Mouse (Mus musculus) bone marrow macrophage, adult 2 months (primary cell): ENCODE results near the gene Ephb2. TPM values are rescaled to one million over a fixed set of nuclear protein-coding genes. Genes with fewer than 3 reads are reported as not detected.

ENCODE experiments used
- H3K27ac ChIP-seq: 2 replicates; pipeline ENCODE4 v1.5.1; 2012; ENCODE audit warnings: low read depth, low read length; ENCODE audit not compliant: insufficient read depth
- H3K4me1 ChIP-seq: 2 replicates; pipeline ENCODE4 v1.6.1; 2012; ENCODE audit warnings: low read length; ENCODE audit not compliant: control insufficient read depth, insufficient read depth
- H3K4me3 ChIP-seq: 2 replicates; pipeline ENCODE4 v1.5.1; 2012; ENCODE audit warnings: mild to moderate bottlenecking, low read length, moderate library complexity; ENCODE audit not compliant: insufficient read depth
- CTCF ChIP-seq: IDR thresholded peaks from 2 replicates; pipeline ENCODE4 v1.5.1; 2012; ENCODE audit warnings: low read depth, mild to moderate bottlenecking, low read length, moderate library complexity
- POLR2A ChIP-seq: IDR thresholded peaks from 2 replicates; pipeline ENCODE4 v1.6.1; 2012; ENCODE audit warnings: mild to moderate bottlenecking, low read depth, low read length, borderline replicate concordance
- polyA plus RNA-seq: library from polyadenylated mRNA; stranded (reverse); fragments of >200 nt; gene quantifications from 2 replicates; pipeline ENCODE4 v1.2.4, GENCODE M21; 2012; ENCODE audit not compliant: missing spikeins, insufficient read depth, insufficient read length

The Ephb2 gene
- polyA plus RNA-seq, 1 experiment = not detected

- Histone ChIP-seq H3K27ac (no peak overlapping the region), H3K4me1 (no peaks in the 10 kb centered on the region), H3K4me3 (no peak overlapping the region)
- TF ChIP-seq CTCF (no peak), POLR2A (no peak)
Observed at GRCm38 (mm10) chr4:136862411-136862810, 26.6 kb upstream of the Ephb2 start.

GRCm38 (mm10) chr4:136861806-136862205 is 26.0 kb upstream of the Ephb2 start:
- Histone ChIP-seq H3K27ac (no peak overlapping the region), H3K4me1 (no peaks in the 10 kb centered on the region), H3K4me3 (no peak overlapping the region)
- TF ChIP-seq CTCF (no peak), POLR2A (no peak)

- H3K27ac ChIP-seq = no peak overlapping the region
- no peaks in the 10 kb centered on the region for H3K4me1 ChIP-seq
- TF ChIP-seq POLR2A (no peak), CTCF (peak; percentile 26; the same call in 1 of the 2 replicates)
- H3K4me3 ChIP-seq = no peak overlapping the region
Observed at GRCm38 (mm10) chr4:136860022-136860421, 24.2 kb upstream of the Ephb2 start.

DNA sequence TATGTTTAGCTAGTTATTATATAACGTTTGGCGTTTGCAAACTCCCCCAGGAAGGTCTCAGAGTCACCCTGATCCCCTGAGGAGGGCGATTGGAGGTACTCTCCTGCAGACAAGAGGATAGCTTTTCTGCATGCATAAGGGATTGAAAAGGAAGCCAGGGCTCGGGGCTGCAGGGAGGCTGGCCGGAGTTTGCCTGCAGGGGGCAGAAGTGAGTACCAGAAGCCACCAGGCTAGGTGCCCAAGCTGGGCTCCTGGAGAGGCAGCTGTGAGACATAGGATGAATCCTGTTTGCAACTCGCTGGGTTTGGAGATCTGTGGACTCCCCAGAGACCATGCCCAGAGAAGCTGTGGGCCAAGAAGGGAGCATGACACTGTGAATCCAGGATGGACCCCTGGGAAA is 19.3 kb upstream of the Ephb2 start:
- no peaks in the 10 kb centered on the region for H3K4me1 ChIP-seq
- no peak overlapping the region for H3K4me3 ChIP-seq
- TF ChIP-seq CTCF (0 out of 2 replicates have a peak, but pooled peaks have one; percentile 11), POLR2A (no peak)
- H3K27ac ChIP-seq = no peak overlapping the region

GRCm38 (mm10) chr4:136852989-136853388 is 17.2 kb upstream of the Ephb2 start:
- Histone ChIP-seq H3K27ac (no peak overlapping the region), H3K4me3 (no peak overlapping the region), H3K4me1 (no peaks in the 10 kb centered on the region)
- TF ChIP-seq POLR2A (no peak), CTCF (no peak)

DNA sequence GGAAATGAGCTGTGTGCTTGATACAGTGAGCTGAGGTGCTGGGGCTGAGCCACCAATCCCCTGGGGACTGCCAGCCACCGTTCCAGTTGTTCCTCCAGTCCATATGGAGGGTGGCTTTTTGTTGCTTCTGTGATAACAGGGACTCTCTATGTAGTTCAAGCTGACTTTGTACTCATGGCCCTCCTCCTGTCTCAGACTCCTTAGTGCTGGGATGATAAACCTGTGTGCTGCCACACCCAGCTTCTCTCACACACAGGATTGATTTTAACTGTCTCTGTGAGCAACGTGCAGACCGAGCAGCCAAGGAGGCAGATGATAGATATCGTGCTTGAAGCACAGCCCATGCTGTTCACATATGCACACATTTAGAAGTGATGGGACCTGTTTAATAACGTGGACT is 16.3 kb upstream of the Ephb2 start:
- Histone ChIP-seq H3K4me3 (no peak overlapping the region), H3K27ac (no peak overlapping the region), H3K4me1 (no peaks in the 10 kb centered on the region)
- no peak for TF ChIP-seq POLR2A

DNA sequence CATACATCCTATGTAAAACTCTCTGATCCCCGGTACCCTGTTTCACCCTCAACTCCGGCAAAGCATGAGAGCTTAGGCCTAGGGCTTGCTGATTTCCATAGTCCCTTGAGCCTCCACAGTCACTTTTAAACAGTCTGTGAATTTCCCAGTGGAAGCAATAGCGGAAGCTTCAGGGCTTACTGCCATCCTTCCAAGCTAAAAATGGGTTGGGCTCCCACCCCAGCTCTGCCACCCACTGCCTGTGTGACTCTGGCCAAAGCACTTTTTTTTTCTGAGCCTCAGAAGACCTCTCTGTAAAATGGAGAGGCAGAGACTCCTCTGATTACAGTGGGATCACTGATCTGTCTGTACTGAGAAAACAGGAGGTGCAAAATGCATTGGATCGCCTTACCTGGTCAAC is 12.8 kb upstream of the Ephb2 start:
- TF ChIP-seq CTCF (no peak), POLR2A (no peak)
- H3K4me1 ChIP-seq = no peaks in the 10 kb centered on the region
- H3K27ac ChIP-seq = no peak overlapping the region
- no peak overlapping the region for H3K4me3 ChIP-seq

DNA sequence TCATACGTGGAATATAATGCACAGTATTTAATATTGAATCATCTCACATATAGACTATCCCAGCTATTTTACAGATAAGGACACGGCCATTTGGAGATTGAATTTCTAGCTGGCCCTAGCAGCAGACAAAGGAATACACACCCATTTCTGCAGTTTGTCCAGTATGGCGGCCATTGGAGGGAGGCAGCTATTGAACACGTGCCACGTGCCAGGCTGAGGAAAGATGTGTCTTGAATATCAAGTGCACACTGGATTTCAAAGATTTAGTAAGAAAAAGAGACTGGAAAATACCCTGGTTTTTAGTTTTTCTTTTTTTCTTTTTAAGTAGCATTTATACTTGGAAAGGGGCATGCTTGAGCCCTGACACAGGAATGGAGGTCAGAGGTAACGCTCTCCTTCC is 11.4 kb upstream of the Ephb2 start:
- no peak overlapping the region for H3K4me3 ChIP-seq
- H3K27ac ChIP-seq = no peak overlapping the region
- H3K4me1 ChIP-seq = peaks cover 2% of the 10 kb centered on the region
- TF ChIP-seq POLR2A = no peak

DNA sequence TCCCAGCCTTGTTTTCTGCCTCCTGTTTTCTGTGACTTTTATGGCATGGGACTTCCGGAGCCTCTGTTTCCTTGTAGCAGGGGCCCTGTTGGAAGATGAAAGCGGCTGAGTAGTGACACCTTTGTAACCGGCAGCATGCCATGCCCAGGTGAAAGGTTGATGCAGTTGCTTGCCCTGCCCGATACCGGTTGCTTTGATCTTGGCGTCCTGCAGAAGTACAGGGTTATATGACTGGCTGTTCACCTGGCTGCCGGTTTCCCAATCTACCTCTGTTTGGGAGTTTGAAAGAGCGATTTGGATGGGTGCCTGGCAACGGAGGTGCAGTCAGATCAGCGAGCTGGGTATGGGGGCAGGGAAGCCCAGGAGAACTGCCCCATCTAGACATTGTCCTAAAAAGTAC is 7.0 kb upstream of the Ephb2 start:
- no peak overlapping the region for H3K4me3 ChIP-seq
- no peak for TF ChIP-seq POLR2A
- no peak for TF ChIP-seq CTCF
- H3K4me1 ChIP-seq = peaks cover 11% of the 10 kb centered on the region
- H3K27ac ChIP-seq = no peak overlapping the region

DNA sequence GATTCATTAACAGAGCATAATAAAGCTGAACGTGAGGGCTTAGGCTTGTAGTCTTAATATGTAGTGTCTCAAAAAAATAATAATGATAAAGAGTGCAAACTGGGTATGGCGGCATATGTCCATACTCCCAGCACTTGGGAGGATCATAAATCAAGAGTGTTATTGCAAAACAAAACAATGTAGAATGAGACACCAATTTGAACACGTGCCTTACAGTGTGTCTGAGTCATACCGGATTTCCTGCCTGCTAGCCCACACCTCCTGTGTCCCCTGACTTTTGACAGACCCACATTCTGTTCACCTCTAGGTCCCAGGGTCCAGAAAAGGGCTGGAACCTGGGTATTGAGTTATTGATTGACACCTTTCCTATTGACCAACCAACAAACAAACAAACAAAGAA is 6.2 kb upstream of the Ephb2 start:
- TF ChIP-seq CTCF (no peak), POLR2A (no peak)
- H3K4me1 ChIP-seq = peaks cover 11% of the 10 kb centered on the region
- no peak overlapping the region for H3K27ac ChIP-seq
- no peak overlapping the region for H3K4me3 ChIP-seq

DNA sequence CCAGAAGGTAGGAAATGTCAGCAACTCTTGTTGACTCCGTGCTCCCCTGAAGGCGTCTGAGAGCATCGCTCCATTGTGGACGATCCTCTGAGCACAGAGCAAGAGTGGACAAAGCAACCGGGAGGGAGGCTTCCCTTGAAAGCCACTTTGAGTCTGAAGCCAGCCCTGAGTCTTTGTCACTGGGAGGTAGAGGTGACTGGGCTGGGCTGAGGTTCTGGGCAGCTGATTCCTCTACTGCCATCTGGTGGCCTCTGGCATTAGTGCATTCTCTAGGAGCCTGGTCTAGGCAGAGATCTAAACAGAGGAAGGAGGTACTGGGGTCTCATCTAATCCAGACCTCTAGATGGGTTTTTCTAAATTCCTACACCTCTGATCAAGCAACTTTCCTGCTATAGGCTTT is 5.3 kb upstream of the Ephb2 start:
- peaks cover 11% of the 10 kb centered on the region for H3K4me1 ChIP-seq
- TF ChIP-seq CTCF (peak; percentile 62), POLR2A (no peak)
- no peak overlapping the region for H3K27ac ChIP-seq
- no peak overlapping the region for H3K4me3 ChIP-seq
